In genomic region chr1:132366937-132367336, GRCm38 (mm10) we compare ENCODE assay signal across 9 mouse cellular contexts. TPM values are rescaled to one million over a fixed set of nuclear protein-coding genes. Genes with fewer than 3 reads are reported as not detected.
DNase-seq lines count a peak whose midpoint lies in the region; ATAC-seq and TF ChIP-seq lines count a peak whose summit lies in the region.
"Had no signal": no experiment of that assay in that cellular context is flagged by ENCODE, and none has a peak within 500 bp of the region (broad histone marks: within the 10 kb centered on the region; RNA-seq: fewer than 3 reads in every experiment).

No protein-coding gene starts in this region.

- peak; percentile 47 for DNase-seq in gastrocnemius, adult 2 months
- no peak for DNase-seq in gastrocnemius, postnatal 4 days (ENCODE audit: low spot score in 2 of 2)
- no peak for DNase-seq in neural tube, embryonic 11.5 days (ENCODE audit: low spot score)
- DNase-seq in neural tube, embryonic 10.5 days (ENCODE audit: extremely low spot score, low spot score), result no peak
- no peak for DNase-seq in hindbrain, postnatal 0 days (ENCODE audit: low spot score)
- DNase-seq in retina, adult 2 months (ENCODE audit: low read depth, low spot score), result peak; percentile 69
- DNase-seq in thymus, postnatal 25 days, result no peak

- H3K4me3 ChIP-seq in gastrocnemius, adult 2 months, result no peak overlapping the region
- peak overlapping the region; percentile 1; the same call in 1 of the 2 replicates for H3K4me3 ChIP-seq in neural tube, embryonic 11.5 days (ENCODE audit: low read depth, low read length)
- no peak overlapping the region for H3K4me3 ChIP-seq in hindbrain, postnatal 0 days (ENCODE audit: low read length)
- H3K4me3 ChIP-seq: limb, embryonic 15.5 days had no signal

- no peaks in the 10 kb centered on the region for H3K9me3 ChIP-seq in neural tube, embryonic 11.5 days (ENCODE audit: control insufficient read depth, low read length)
- H3K9me3 ChIP-seq in hindbrain, postnatal 0 days (ENCODE audit: low read length), result no peaks in the 10 kb centered on the region
- H3K9me3 ChIP-seq: limb, embryonic 15.5 days had no signal

- 0 out of 2 replicates have a peak, but pooled peaks cover 4% of the 10 kb centered on the region for H3K4me1 ChIP-seq in neural tube, embryonic 11.5 days (ENCODE audit: control insufficient read depth, insufficient read depth, low read length)
- H3K4me1 ChIP-seq in hindbrain, postnatal 0 days (ENCODE audit: insufficient read depth, low read length), result peaks cover 11% of the 10 kb centered on the region; the same call in 1 of the 2 replicates

- H3K36me3 ChIP-seq in neural tube, embryonic 11.5 days (ENCODE audit: control insufficient read depth, insufficient read depth, low read length), result no peaks in the 10 kb centered on the region
- H3K36me3 ChIP-seq in hindbrain, postnatal 0 days (ENCODE audit: insufficient read depth, low read length), result no peaks in the 10 kb centered on the region

- 0 out of 2 replicates have a peak, but pooled peaks have one; percentile 20 for ATAC-seq in neural tube, embryonic 11.5 days (ENCODE audit: insufficient read depth, low FRiP score, low TSS enrichment)
- ATAC-seq in hindbrain, postnatal 0 days, result no peak
- no peak for ATAC-seq in megakaryocyte progenitor cell, adult 5-6 weeks (replicated peaks; ENCODE audit: poor library complexity)

- intact Hi-C loops in gastrocnemius, adult 2 months (cut with DNase I), result loop anchor here (1.0 to 5.0 kb wide), 4 partner anchors 23 to 154 kb away; partner anchors contain the start of genes Dstyk and Rbbp5

- H3K4me2 ChIP-seq in neural tube, embryonic 11.5 days (ENCODE audit: low read depth), result no peak overlapping the region
- H3K4me2 ChIP-seq in hindbrain, postnatal 0 days (ENCODE audit: low read depth, low read length), result no peak overlapping the region
- H3K4me2 ChIP-seq: limb, embryonic 15.5 days had no signal

- H3K27ac ChIP-seq in gastrocnemius, adult 2 months, result peak overlapping the region; percentile 55
- no peak overlapping the region for H3K27ac ChIP-seq in neural tube, embryonic 11.5 days (ENCODE audit: low read depth, low read length)
- 0 out of 2 replicates have a peak overlapping the region, but pooled peaks have one; percentile 11 for H3K27ac ChIP-seq in hindbrain, postnatal 0 days
- H3K27ac ChIP-seq: limb, embryonic 15.5 days had no signal

- TF ChIP-seq CTCF in gastrocnemius, adult 2 months (IDR thresholded peaks at IDR 0.05), result no peak
- TF ChIP-seq CTCF in hindbrain, postnatal 0 days (IDR thresholded peaks at IDR 0.05; ENCODE audit: low read depth), result no peak

- H3K27me3 ChIP-seq in neural tube, embryonic 11.5 days (ENCODE audit: control insufficient read depth, insufficient read depth, low read length), result no peaks in the 10 kb centered on the region
- H3K27me3 ChIP-seq in hindbrain, postnatal 0 days (ENCODE audit: insufficient read depth, low read length), result no peaks in the 10 kb centered on the region
- H3K27me3 ChIP-seq: limb, embryonic 15.5 days had no signal

- no peak overlapping the region for H3K9ac ChIP-seq in neural tube, embryonic 11.5 days (ENCODE audit: low read length)
- H3K9ac ChIP-seq in hindbrain, postnatal 0 days (replicated peaks; ENCODE audit: low read length), result no peak overlapping the region
- H3K9ac ChIP-seq: limb, embryonic 15.5 days had no signal

- 75% methylated on average over 6 of the region's 6 CpGs for WGBS in neural tube, embryonic 11.5 days
- 52% methylated on average over 6 of the region's 6 CpGs for WGBS in hindbrain, postnatal 0 days

RNA-seq across cellular contexts. Expression of gene Tmcc2, which starts 24.1 kb away (rescaled TPM):
- total RNA-seq in gastrocnemius, adult 2 months (2021), result 10 to 100 TPM; 29.4 to 40.8 TPM
- total RNA-seq in gastrocnemius, postnatal 4 days (2021), result 10 to 100 TPM; 27.0 to 29.6 TPM
- polyA plus RNA-seq in neural tube, embryonic 11.5 days (2014; fragmentation: Nextera tagmentation; extraction: Ambion mirVana), result 14.5 and 15.9 TPM in 2 replicates
- 138 and 151 TPM in 2 replicates for total RNA-seq in hindbrain, postnatal 0 days (2014; rRNA removed)
- polyA plus RNA-seq in hindbrain, postnatal 0 days (2015; fragmentation: Nextera tagmentation; extraction: Ambion mirVana), result 33.5 and 34.0 TPM in 2 replicates
- 2.9 and 6.1 TPM in 2 replicates for total RNA-seq in megakaryocyte progenitor cell, adult 5-6 weeks (2015)
- total RNA-seq in megakaryocyte progenitor cell, adult 5-6 weeks (2017), result 5.5 and 6.0 TPM in 2 replicates

RNA-seq across cellular contexts. Expression of gene Dstyk, which starts 50.4 kb away (rescaled TPM):
- total RNA-seq in gastrocnemius, adult 2 months (2021), result 10 to 100 TPM in 1 of 2 experiments, 1 to 10 TPM in 1; 9.7 to 11.1 TPM
- 10 to 100 TPM; 20.9 to 22.0 TPM for total RNA-seq in gastrocnemius, postnatal 4 days (2021)
- polyA plus RNA-seq in neural tube, embryonic 11.5 days (2014; fragmentation: Nextera tagmentation; extraction: Ambion mirVana), result 11.7 and 12.0 TPM in 2 replicates
- 21.3 and 31.8 TPM in 2 replicates for total RNA-seq in hindbrain, postnatal 0 days (2014; rRNA removed)
- polyA plus RNA-seq in hindbrain, postnatal 0 days (2015; fragmentation: Nextera tagmentation; extraction: Ambion mirVana), result 5.7 and 6.2 TPM in 2 replicates
- total RNA-seq in megakaryocyte progenitor cell, adult 5-6 weeks (2015), result 14.2 and 20.1 TPM in 2 replicates
- 16.0 and 22.3 TPM in 2 replicates for total RNA-seq in megakaryocyte progenitor cell, adult 5-6 weeks (2017)

RNA-seq across cellular contexts. Expression of gene Nuak2, which starts 51.0 kb away (rescaled TPM):
- under 1 TPM; 0.38 to 0.98 TPM for total RNA-seq in gastrocnemius, adult 2 months (2021)
- total RNA-seq in gastrocnemius, postnatal 4 days (2021), result 1 to 10 TPM; 2.8 to 2.9 TPM
- polyA plus RNA-seq in neural tube, embryonic 11.5 days (2014; fragmentation: Nextera tagmentation; extraction: Ambion mirVana), result 24.4 and 25.4 TPM in 2 replicates
- total RNA-seq in hindbrain, postnatal 0 days (2014; rRNA removed), result 6.2 and 7.7 TPM in 2 replicates
- polyA plus RNA-seq in hindbrain, postnatal 0 days (2015; fragmentation: Nextera tagmentation; extraction: Ambion mirVana), result 7.4 and 7.9 TPM in 2 replicates
- total RNA-seq in megakaryocyte progenitor cell, adult 5-6 weeks (2015), result 19.8 and 26.1 TPM in 2 replicates
- 14.5 and 20.2 TPM in 2 replicates for total RNA-seq in megakaryocyte progenitor cell, adult 5-6 weeks (2017)

Comparison
In these comparisons a context has a peak if more than half of its experiments do, and no peak if none do; other contexts are left out.
1. DNase-seq: peak in gastrocnemius, adult 2 months (single experiment) and retina, adult 2 months (single experiment); none in gastrocnemius, postnatal 4 days (0 of 2), neural tube, embryonic 11.5 days (single experiment), neural tube, embryonic 10.5 days (single experiment), hindbrain, postnatal 0 days (single experiment) and thymus, postnatal 25 days (single experiment).